Mouse (Mus musculus): ENCODE data around the gene Ric8b. TPM values are rescaled to one million over a fixed set of nuclear protein-coding genes. Genes with fewer than 3 reads are reported as not detected.

Ric8b gene
- total RNA-seq, 2 experiments from 2014 or later, result 30.4 to 37.0 TPM

GRCm38 (mm10) chr10:84960380-84960930 lies 43.0 kb downstream of the Ric8b start:
- no peak for DNase-seq (ENCODE audit: low spot score in 2 of 2)

- DNase-seq (ENCODE audit: low spot score in 2 of 2), result no peak
Measured at GRCm38 (mm10) chr10:84963126-84963525, 45.7 kb downstream of the Ric8b start.

- peak; percentile 70 to 76 for DNase-seq (ENCODE audit: low spot score in 2 of 2)
Measured at GRCm38 (mm10) chr10:84963726-84964125, 46.3 kb downstream of the Ric8b start.

GRCm38 (mm10) chr10:84966542-84966941 lies 49.1 kb downstream of the Ric8b start:
- no peak for DNase-seq (ENCODE audit: low spot score in 2 of 2)

- no peak for DNase-seq (ENCODE audit: low spot score in 2 of 2)
Measured at GRCm38 (mm10) chr10:84967645-84968044, 50.2 kb downstream of the Ric8b start.

GRCm38 (mm10) chr10:84968852-84969704 lies 51.7 kb downstream of the Ric8b start:
- DNase-seq (ENCODE audit: low spot score in 2 of 2), result no peak

GRCm38 (mm10) chr10:84975264-84975663 lies 57.8 kb downstream of the Ric8b start:
- no peak for DNase-seq (ENCODE audit: low spot score in 2 of 2)

- no peak for DNase-seq (ENCODE audit: low spot score in 2 of 2)
Measured at GRCm38 (mm10) chr10:84976588-84977351, 59.4 kb downstream of the Ric8b start.

GRCm38 (mm10) chr10:84980291-84980690 lies 62.9 kb downstream of the Ric8b start:
- DNase-seq (ENCODE audit: low spot score in 2 of 2), result no peak

- DNase-seq (ENCODE audit: low spot score in 2 of 2), result no peak
Measured at GRCm38 (mm10) chr10:84981441-84981840, 64.0 kb downstream of the Ric8b start.

- no peak for DNase-seq (ENCODE audit: low spot score in 2 of 2)
Measured at GRCm38 (mm10) chr10:84982675-84983074, 65.3 kb downstream of the Ric8b start.

GRCm38 (mm10) chr10:84985956-84986355 lies 68.5 kb downstream of the Ric8b start:
- DNase-seq (ENCODE audit: low spot score in 2 of 2), result peak; percentile 56 to 62

- no peak for DNase-seq (ENCODE audit: low spot score in 2 of 2)
Measured at GRCm38 (mm10) chr10:84987666-84988065, 70.2 kb downstream of the Ric8b start.

- DNase-seq (ENCODE audit: low spot score in 2 of 2), result no peak
Measured at GRCm38 (mm10) chr10:84988650-84989049, 71.2 kb downstream of the Ric8b start.

GRCm38 (mm10) chr10:84994346-84994745 lies 76.9 kb downstream of the Ric8b start:
- DNase-seq (ENCODE audit: low spot score in 2 of 2), result no peak

- DNase-seq (ENCODE audit: low spot score in 2 of 2), result no peak
Measured at GRCm38 (mm10) chr10:84994971-84995370, 77.6 kb downstream of the Ric8b start.

GRCm38 (mm10) chr10:84996366-84996765 lies 79.0 kb downstream of the Ric8b start:
- DNase-seq (ENCODE audit: low spot score in 2 of 2), result no peak

- no peak for DNase-seq (ENCODE audit: low spot score in 2 of 2)
Measured at GRCm38 (mm10) chr10:84997571-84998224, 80.3 kb downstream of the Ric8b start.

GRCm38 (mm10) chr10:84998225-84998579 lies 80.8 kb downstream of the Ric8b start:
- no peak for DNase-seq (ENCODE audit: low spot score in 2 of 2)

- DNase-seq (ENCODE audit: low spot score in 2 of 2), result no peak
Measured at GRCm38 (mm10) chr10:85001920-85002319, 84.5 kb downstream of the Ric8b start.

GRCm38 (mm10) chr10:85003190-85004026 lies 86.0 kb downstream of the Ric8b start:
- DNase-seq (ENCODE audit: low spot score in 2 of 2), result no peak

All from layer of hippocampus, postnatal 10 days (tissue).